Mouse (Mus musculus): ENCODE data around the gene Atp6v1a. TPM values are rescaled to one million over a fixed set of nuclear protein-coding genes. Genes with fewer than 3 reads are reported as not detected.
A peak's percentile ranks its signal among the peaks of the same experiment; 100 is the strongest.

Atp6v1a gene
- polyA plus RNA-seq (2014; fragmentation: Nextera tagmentation; extraction: Ambion mirVana) = 77.4 and 80.8 TPM in 2 replicates

DNA sequence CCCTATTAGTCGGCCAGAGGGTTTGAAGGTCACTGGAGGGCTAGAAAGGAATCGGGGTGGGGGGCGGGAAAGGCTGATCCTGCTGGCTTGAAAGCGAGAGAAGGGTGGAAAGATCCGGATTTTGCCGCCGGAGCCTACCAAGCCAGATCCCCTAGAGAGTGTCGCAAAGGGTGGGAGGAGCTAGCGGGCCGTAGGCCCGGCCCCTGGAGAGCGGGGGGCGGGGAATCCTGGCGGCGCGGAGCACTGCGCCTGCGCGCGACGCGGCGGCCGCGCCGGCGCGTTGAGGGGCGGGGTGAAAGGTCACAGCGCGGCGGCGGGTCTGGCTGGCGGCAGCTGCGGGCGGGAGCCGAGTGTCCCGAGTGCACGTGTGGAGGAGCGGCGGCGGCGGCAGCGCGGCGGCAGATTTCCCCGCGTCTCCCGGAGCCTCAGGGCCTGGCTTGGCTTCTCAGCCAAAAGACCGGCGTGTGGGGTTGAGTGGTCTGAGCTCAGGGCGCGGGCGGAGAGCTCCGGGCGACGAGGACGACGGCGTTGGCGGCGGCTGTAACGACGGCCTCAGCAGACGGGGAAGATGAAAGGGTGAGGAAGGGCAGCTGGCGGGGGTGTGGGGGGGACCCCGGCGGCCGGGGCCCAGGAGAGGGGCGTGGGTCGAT lies at the start of gene Atp6v1a, which contains the start of gene Naa50:
Atp6v1a (minus strand) TSS at position 170 of the 650 bp plus-strand sequence.
Naa50 (plus strand) TSS at position 295 of the 650 bp plus-strand sequence.
- Histone ChIP-seq H3K4me3 (ENCODE audit: low read depth, low read length) (peak within 1 kb of the TSS; percentile 69), H3K9me3 (ENCODE audit: control insufficient read depth, low read length) (no peaks in the 10 kb centered on the region), H3K36me3 (ENCODE audit: control insufficient read depth, insufficient read depth, low read length) (no peaks in the 10 kb centered on the region), H3K27me3 (ENCODE audit: control insufficient read depth, insufficient read depth, low read length) (no peaks in the 10 kb centered on the region), H3K27ac (ENCODE audit: low read depth, low read length) (peak within 1 kb of the TSS; percentile 95), H3K9ac (ENCODE audit: low read length) (peak within 1 kb of the TSS; percentile 87), H3K4me2 (ENCODE audit: low read depth) (peak within 1 kb of the TSS; percentile 92), H3K4me1 (ENCODE audit: control insufficient read depth, insufficient read depth, low read length) (peaks cover 7% of the 10 kb centered on the region; the same call in 1 of the 2 replicates)
- DNase-seq (ENCODE audit: low spot score) (peak; percentile 96), ATAC-seq (ENCODE audit: insufficient read depth, low FRiP score, low TSS enrichment) (peak; percentile 84)
- under 1% methylated on average over 67 of the region's 71 CpGs for WGBS

DNA sequence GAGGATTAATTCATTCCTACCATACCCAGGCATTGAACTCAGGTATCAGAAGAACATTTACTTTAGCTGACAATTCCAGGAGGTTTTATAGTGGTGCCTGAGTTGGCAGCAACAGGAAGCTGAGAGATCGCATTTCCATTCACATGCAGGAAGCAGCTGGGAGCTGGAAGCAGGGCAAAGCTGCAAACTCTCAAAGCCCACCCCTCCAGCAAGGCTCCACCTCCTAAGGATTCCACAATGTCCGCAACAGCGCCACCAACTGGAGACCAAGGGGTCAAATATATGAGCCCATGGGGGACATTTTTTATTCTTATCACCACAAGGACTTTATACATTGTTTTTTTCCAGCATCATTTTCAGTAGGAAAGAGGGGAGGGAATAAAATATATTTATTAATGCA lies 49.3 kb upstream of the Atp6v1a start:
- no peaks in the 10 kb centered on the region for H3K4me1 ChIP-seq (ENCODE audit: control insufficient read depth, insufficient read depth, low read length)
- H3K27me3 ChIP-seq (ENCODE audit: control insufficient read depth, insufficient read depth, low read length) = no peaks in the 10 kb centered on the region
- no peak overlapping the region for H3K27ac ChIP-seq (ENCODE audit: low read depth, low read length)
- H3K4me3 ChIP-seq (ENCODE audit: low read depth, low read length) = no peak overlapping the region
- no peak overlapping the region for H3K9ac ChIP-seq (ENCODE audit: low read length)
- no peaks in the 10 kb centered on the region for H3K9me3 ChIP-seq (ENCODE audit: control insufficient read depth, low read length)
- DNase-seq (ENCODE audit: low spot score) (no peak), ATAC-seq (ENCODE audit: insufficient read depth, low FRiP score, low TSS enrichment) (no peak)
- WGBS = 87% methylated on average over 3 of the region's 3 CpGs
- no peaks in the 10 kb centered on the region; the same call in 1 of the 2 replicates for H3K36me3 ChIP-seq (ENCODE audit: control insufficient read depth, insufficient read depth, low read length)
- H3K4me2 ChIP-seq (ENCODE audit: low read depth) = no peak overlapping the region

DNA sequence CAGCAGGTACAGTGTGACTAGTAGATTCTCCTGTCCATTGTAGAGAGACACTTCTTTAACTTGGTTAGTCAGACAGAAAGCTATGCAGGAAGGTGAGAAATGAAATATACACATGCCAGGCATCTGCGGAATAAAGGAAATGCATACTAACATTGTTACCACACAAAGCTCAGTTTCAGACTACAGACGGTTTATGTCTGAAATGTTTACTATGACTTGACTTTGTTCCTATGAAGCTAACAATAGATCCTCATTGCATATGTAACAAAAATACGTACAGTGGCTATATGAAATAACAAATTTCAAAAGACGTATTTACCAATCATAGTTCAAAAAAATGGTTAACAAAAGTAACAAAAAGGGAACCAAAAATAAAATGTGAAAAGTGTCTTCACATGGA lies 47.7 kb upstream of the Atp6v1a start:
- no peak for ATAC-seq (ENCODE audit: insufficient read depth, low FRiP score, low TSS enrichment)
- H3K4me2 ChIP-seq (ENCODE audit: low read depth) = no peak overlapping the region
- H3K27ac ChIP-seq (ENCODE audit: low read depth, low read length) = no peak overlapping the region
- no peak overlapping the region for H3K4me3 ChIP-seq (ENCODE audit: low read depth, low read length)
- no peaks in the 10 kb centered on the region for H3K9me3 ChIP-seq (ENCODE audit: control insufficient read depth, low read length)
- H3K27me3 ChIP-seq (ENCODE audit: control insufficient read depth, insufficient read depth, low read length) = no peaks in the 10 kb centered on the region
- 96% methylated on average over 4 of the region's 4 CpGs for WGBS
- H3K36me3 ChIP-seq (ENCODE audit: control insufficient read depth, insufficient read depth, low read length) = no peaks in the 10 kb centered on the region; the same call in 1 of the 2 replicates
- no peak for DNase-seq (ENCODE audit: low spot score)
- no peak overlapping the region for H3K9ac ChIP-seq (ENCODE audit: low read length)
- no peaks in the 10 kb centered on the region for H3K4me1 ChIP-seq (ENCODE audit: control insufficient read depth, insufficient read depth, low read length)

DNA sequence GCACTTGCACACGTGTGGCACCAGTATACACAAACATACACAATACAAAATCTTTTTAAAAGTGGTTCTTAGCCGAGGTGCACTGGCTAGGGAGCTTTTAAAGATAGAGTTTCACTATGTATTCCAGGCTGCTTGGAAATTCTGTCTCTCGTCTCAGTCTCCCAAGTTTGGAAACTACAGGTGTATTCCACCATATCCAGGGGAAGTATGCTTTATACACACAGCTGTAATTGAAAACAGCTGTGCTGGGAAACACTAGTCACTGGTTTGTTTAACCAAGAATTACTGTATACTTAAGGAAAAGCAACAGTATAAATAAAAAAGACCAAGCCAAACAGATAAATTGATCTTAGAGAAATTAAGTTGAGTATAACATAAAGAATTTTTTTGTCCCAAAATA lies 45.3 kb upstream of the Atp6v1a start:
- no peaks in the 10 kb centered on the region for H3K9me3 ChIP-seq (ENCODE audit: control insufficient read depth, low read length)
- WGBS = 77% methylated on average over 3 of the region's 3 CpGs
- DNase-seq (ENCODE audit: low spot score) = no peak
- H3K27ac ChIP-seq (ENCODE audit: low read depth, low read length) = no peak overlapping the region
- H3K4me3 ChIP-seq (ENCODE audit: low read depth, low read length) = no peak overlapping the region
- H3K4me1 ChIP-seq (ENCODE audit: control insufficient read depth, insufficient read depth, low read length) = no peaks in the 10 kb centered on the region
- no peak for ATAC-seq (ENCODE audit: insufficient read depth, low FRiP score, low TSS enrichment)
- H3K9ac ChIP-seq (ENCODE audit: low read length) = no peak overlapping the region
- no peaks in the 10 kb centered on the region for H3K27me3 ChIP-seq (ENCODE audit: control insufficient read depth, insufficient read depth, low read length)
- H3K4me2 ChIP-seq (ENCODE audit: low read depth) = no peak overlapping the region
- H3K36me3 ChIP-seq (ENCODE audit: control insufficient read depth, insufficient read depth, low read length) = no peaks in the 10 kb centered on the region; the same call in 1 of the 2 replicates

DNA sequence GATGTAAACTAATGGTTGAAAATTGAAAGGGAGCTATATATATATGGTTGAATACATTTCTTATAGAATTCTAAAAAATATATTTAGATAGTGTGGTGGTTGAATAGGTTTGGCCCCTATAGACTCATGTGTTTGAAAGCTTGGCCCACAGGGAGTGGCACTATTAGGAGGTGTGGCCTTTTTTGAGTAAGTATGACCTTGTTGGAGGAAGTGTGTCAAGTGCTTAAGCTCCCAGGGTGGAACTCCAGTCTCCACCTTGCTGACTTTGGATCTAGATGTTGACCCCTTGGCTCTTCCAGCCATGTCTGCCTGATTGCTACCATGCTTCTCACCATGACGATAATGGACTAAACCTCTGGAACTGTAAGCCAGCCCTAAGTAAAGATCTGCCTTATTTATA lies 43.1 kb upstream of the Atp6v1a start:
- WGBS = 100% methylated on average over 1 of the region's 1 CpGs
- no peaks in the 10 kb centered on the region for H3K9me3 ChIP-seq (ENCODE audit: control insufficient read depth, low read length)
- H3K9ac ChIP-seq (ENCODE audit: low read length) = no peak overlapping the region
- ATAC-seq (ENCODE audit: insufficient read depth, low FRiP score, low TSS enrichment) (no peak), DNase-seq (ENCODE audit: low spot score) (no peak)
- H3K27me3 ChIP-seq (ENCODE audit: control insufficient read depth, insufficient read depth, low read length) = no peaks in the 10 kb centered on the region
- no peak overlapping the region for H3K27ac ChIP-seq (ENCODE audit: low read depth, low read length)
- H3K4me3 ChIP-seq (ENCODE audit: low read depth, low read length) = no peak overlapping the region
- H3K4me2 ChIP-seq (ENCODE audit: low read depth) = no peak overlapping the region
- no peaks in the 10 kb centered on the region for H3K4me1 ChIP-seq (ENCODE audit: control insufficient read depth, insufficient read depth, low read length)
- H3K36me3 ChIP-seq (ENCODE audit: control insufficient read depth, insufficient read depth, low read length) = no peaks in the 10 kb centered on the region

DNA sequence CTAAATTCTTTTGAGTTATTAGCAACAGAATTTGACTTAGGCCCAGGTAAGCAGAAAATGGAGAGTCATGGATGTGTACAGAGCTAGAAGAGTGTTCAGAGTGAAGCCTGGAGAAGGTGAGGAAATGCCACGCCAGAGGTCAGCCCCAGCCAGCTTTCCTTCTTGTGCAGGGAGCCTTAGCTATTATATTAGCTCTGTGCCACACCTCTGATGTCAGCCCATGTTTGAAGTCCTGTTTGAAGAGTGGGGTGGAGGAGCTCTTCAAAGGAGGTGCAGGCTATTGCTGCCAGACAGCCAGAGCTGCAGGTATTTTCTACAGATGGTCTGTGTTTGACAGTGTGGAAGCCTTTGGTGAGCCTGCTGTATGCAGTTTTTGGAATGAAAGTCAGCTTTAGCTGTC lies 39.0 kb upstream of the Atp6v1a start:
- H3K9me3 ChIP-seq (ENCODE audit: control insufficient read depth, low read length) = no peaks in the 10 kb centered on the region
- peaks cover 4% of the 10 kb centered on the region; the same call in 1 of the 2 replicates for H3K4me1 ChIP-seq (ENCODE audit: control insufficient read depth, insufficient read depth, low read length)
- DNase-seq (ENCODE audit: low spot score) (no peak), ATAC-seq (ENCODE audit: insufficient read depth, low FRiP score, low TSS enrichment) (no peak)
- 50% methylated on average over 1 of the region's 1 CpGs for WGBS
- no peak overlapping the region for H3K27ac ChIP-seq (ENCODE audit: low read depth, low read length)
- H3K36me3 ChIP-seq (ENCODE audit: control insufficient read depth, insufficient read depth, low read length) = no peaks in the 10 kb centered on the region
- no peak overlapping the region for H3K4me2 ChIP-seq (ENCODE audit: low read depth)
- no peak overlapping the region for H3K4me3 ChIP-seq (ENCODE audit: low read depth, low read length)
- no peak overlapping the region for H3K9ac ChIP-seq (ENCODE audit: low read length)
- H3K27me3 ChIP-seq (ENCODE audit: control insufficient read depth, insufficient read depth, low read length) = no peaks in the 10 kb centered on the region

DNA sequence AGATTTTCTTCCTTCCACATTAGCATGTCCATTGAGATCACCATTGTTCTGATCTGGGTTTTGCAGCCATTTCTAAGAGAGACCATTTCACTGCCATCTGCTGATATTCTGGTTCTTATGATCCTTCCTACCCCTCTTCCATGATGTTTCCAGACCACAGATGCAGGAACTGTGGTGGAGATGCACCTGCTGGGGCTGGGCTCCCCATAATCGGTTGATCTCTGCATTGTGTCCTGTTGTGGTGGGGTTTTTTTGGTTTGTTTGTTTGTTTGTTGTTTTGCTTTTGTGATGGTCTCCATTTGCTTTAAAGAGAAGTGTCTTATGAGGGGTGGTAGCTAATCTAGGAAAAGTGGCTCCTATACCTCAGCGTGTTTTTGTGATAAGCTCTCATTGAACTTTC lies 37.0 kb upstream of the Atp6v1a start:
- H3K27me3 ChIP-seq (ENCODE audit: control insufficient read depth, insufficient read depth, low read length) = no peaks in the 10 kb centered on the region
- no peak overlapping the region for H3K4me2 ChIP-seq (ENCODE audit: low read depth)
- no peaks in the 10 kb centered on the region for H3K9me3 ChIP-seq (ENCODE audit: control insufficient read depth, low read length)
- DNase-seq (ENCODE audit: low spot score) (no peak), ATAC-seq (ENCODE audit: insufficient read depth, low FRiP score, low TSS enrichment) (no peak)
- no peak overlapping the region for H3K9ac ChIP-seq (ENCODE audit: low read length)
- WGBS = 95% methylated on average over 2 of the region's 2 CpGs
- no peak overlapping the region for H3K4me3 ChIP-seq (ENCODE audit: low read depth, low read length)
- no peak overlapping the region for H3K27ac ChIP-seq (ENCODE audit: low read depth, low read length)
- H3K4me1 ChIP-seq (ENCODE audit: control insufficient read depth, insufficient read depth, low read length) = peaks cover 4% of the 10 kb centered on the region; the same call in 1 of the 2 replicates
- no peaks in the 10 kb centered on the region for H3K36me3 ChIP-seq (ENCODE audit: control insufficient read depth, insufficient read depth, low read length)

DNA sequence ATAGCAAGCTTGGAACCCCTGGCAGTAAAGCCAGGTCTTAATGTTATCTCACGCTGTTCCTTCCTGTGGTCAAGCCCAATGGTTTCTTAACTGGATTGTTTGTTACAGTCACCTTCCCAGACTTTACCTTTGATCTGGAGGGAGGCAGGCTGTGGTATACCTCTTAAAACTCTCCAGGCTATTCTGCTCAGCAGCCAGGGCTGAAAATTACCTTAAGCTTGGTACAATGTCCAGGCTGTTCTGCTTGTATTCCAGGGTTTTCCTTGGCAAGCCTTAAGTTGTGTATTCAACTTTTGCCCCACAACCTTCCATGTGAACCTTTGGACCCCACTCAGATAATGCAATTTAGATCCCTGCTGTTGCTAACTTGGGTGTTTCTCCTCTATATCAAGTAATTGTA lies 35.5 kb upstream of the Atp6v1a start:
- DNase-seq (ENCODE audit: low spot score) (no peak), ATAC-seq (ENCODE audit: insufficient read depth, low FRiP score, low TSS enrichment) (no peak)
- H3K36me3 ChIP-seq (ENCODE audit: control insufficient read depth, insufficient read depth, low read length) = no peaks in the 10 kb centered on the region
- H3K9ac ChIP-seq (ENCODE audit: low read length) = no peak overlapping the region
- peaks cover 4% of the 10 kb centered on the region; the same call in 1 of the 2 replicates for H3K4me1 ChIP-seq (ENCODE audit: control insufficient read depth, insufficient read depth, low read length)
- WGBS = 79% methylated on average over 1 of the region's 1 CpGs
- H3K9me3 ChIP-seq (ENCODE audit: control insufficient read depth, low read length) = no peaks in the 10 kb centered on the region
- H3K4me2 ChIP-seq (ENCODE audit: low read depth) = no peak overlapping the region
- no peaks in the 10 kb centered on the region for H3K27me3 ChIP-seq (ENCODE audit: control insufficient read depth, insufficient read depth, low read length)
- H3K27ac ChIP-seq (ENCODE audit: low read depth, low read length) = no peak overlapping the region
- no peak overlapping the region for H3K4me3 ChIP-seq (ENCODE audit: low read depth, low read length)

DNA sequence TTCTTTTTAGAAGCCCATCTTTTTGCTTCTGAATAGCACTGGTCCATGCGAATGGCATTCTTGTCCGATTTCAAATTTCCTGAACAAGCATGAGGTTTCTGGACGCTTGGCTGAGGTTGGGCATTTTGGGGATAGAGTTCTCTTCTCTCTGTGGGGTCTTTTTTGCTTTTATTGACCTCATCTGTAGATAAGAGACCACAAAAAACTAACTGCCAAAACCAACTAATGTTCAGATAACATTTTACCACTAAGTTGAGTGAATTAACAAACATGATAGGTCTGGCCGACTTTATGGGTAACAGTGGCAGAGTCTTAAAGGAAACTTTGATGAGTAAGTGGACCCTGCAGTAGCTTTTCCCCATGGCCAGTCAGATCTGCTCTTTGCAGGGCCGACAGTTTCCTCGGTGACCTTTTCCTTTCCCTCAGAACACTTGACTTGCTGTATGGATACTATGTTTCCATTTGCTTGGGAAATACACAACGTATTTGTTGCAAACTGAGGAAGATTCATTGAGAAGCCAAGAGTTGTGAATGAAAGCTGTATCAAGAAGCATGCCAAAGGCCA lies 34.5 kb upstream of the Atp6v1a start:
- peaks cover 4% of the 10 kb centered on the region; the same call in 1 of the 2 replicates for H3K4me1 ChIP-seq (ENCODE audit: control insufficient read depth, insufficient read depth, low read length)
- no peaks in the 10 kb centered on the region for H3K36me3 ChIP-seq (ENCODE audit: control insufficient read depth, insufficient read depth, low read length)
- peak overlapping the region; percentile 89 for H3K4me3 ChIP-seq (ENCODE audit: low read depth, low read length)
- no peaks in the 10 kb centered on the region for H3K27me3 ChIP-seq (ENCODE audit: control insufficient read depth, insufficient read depth, low read length)
- H3K27ac ChIP-seq (ENCODE audit: low read depth, low read length) = no peak overlapping the region
- ATAC-seq (ENCODE audit: insufficient read depth, low FRiP score, low TSS enrichment) (no peak), DNase-seq (ENCODE audit: low spot score) (no peak)
- whole genome bisulfite sequencing = 31% methylated on average over 7 of the region's 7 CpGs
- H3K4me2 ChIP-seq (ENCODE audit: low read depth) = peak overlapping the region; percentile 44
- H3K9ac ChIP-seq (ENCODE audit: low read length) = peak overlapping the region; percentile 93
- H3K9me3 ChIP-seq (ENCODE audit: control insufficient read depth, low read length) = no peaks in the 10 kb centered on the region

Measured in neural tube, embryonic 11.5 days (tissue).